Mouse (Mus musculus): Measurements from ENCODE around the gene Vmn1r85.

Vmn1r85 gene

GRCm38 (mm10) chr7:13037901-13038555, 56.9 kb downstream of the Vmn1r85 start, which contains the start of gene Ube2m:
TSS of gene Ube2m (minus strand) at chr7:13038275.
- peak; percentile 100 for DNase-seq (ENCODE audit: low read depth)

GRCm38 (mm10) chr7:13037366-13037765, 57.6 kb downstream of the Vmn1r85 start:
- no peak for DNase-seq (ENCODE audit: low read depth)

- DNase-seq (ENCODE audit: low read depth) = no peak
These were observed 58.2 kb downstream of the Vmn1r85 start for GRCm38 (mm10) chr7:13036806-13037205.

GRCm38 (mm10) chr7:13035211-13035855, 59.6 kb downstream of the Vmn1r85 start:
- DNase-seq (ENCODE audit: low read depth) = no peak

GRCm38 (mm10) chr7:13034148-13034977, 60.6 kb downstream of the Vmn1r85 start, which contains the start of gene Chmp2a:
TSS of gene Chmp2a (minus strand) at chr7:13034807.
- DNase-seq (ENCODE audit: low read depth) = peak; percentile 97

- DNase-seq (ENCODE audit: low read depth) = no peak
These were observed 61.4 kb downstream of the Vmn1r85 start for GRCm38 (mm10) chr7:13033451-13034147.
